Comparison of ENCODE assay signal across 8 mouse cellular contexts in the genomic region with DNA sequence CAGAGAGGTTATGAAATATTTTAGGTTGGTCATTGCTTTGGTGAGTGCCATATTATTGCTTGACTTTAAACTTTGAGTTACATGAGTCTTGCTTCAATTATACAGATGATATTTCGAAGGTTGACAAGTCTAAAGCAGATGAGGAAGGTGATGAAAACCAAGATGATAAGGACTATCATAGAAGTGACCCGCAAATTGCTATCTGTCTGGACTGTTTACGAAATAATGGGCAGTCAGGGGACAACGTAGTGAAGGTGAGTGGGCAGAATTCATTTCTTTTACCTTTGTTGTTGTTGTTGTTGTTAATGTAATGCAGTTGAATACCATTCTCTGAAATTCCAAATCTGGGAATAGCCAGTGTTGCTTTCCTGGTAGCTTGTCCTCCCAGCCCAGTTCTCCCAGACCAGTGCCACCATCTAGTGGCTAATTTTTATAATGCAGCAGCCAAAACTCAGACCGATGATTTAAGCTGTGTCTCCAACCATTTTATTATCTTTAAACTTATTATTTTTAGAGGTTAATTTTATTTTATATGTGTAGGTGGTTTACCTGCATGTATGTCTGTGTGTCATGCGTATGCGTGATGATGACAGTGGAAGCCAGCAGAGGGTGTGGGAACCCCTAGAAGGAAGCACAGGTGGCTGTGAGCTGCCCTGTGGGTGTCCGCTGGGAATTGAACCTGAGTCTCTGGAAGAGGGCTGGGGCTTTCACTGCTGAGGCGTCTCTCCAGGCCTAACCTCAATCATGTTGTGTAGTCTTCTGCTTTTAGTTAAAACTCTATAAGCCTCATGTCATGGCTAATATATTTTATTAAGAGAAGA.
DNase-seq lines count a peak whose midpoint lies in the region; ATAC-seq and TF ChIP-seq lines count a peak whose summit lies in the region.

No protein-coding gene starts in this region.

- no peaks in the 10 kb centered on the region for H3K4me1 ChIP-seq in forebrain, embryonic 11.5 days (replicated peaks; ENCODE audit: control insufficient read depth, insufficient read depth, low read length)
- H3K4me1 ChIP-seq in lung, embryonic 14.5 days (ENCODE audit: insufficient read depth): no peaks in the 10 kb centered on the region

- H3K4me3 ChIP-seq in forebrain, embryonic 11.5 days (ENCODE audit: low read depth, low read length): no peak overlapping the region
- H3K4me3 ChIP-seq in lung, embryonic 14.5 days (ENCODE audit: low read depth, low read length): no peak overlapping the region

- no peaks in the 10 kb centered on the region for H3K9me3 ChIP-seq in forebrain, embryonic 11.5 days (ENCODE audit: control insufficient read depth, low read length)
- no peaks in the 10 kb centered on the region for H3K9me3 ChIP-seq in lung, embryonic 14.5 days (ENCODE audit: low read depth, low read length)

- ATAC-seq in CD4-positive, CD25-positive, alpha-beta regulatory T cell, adult 4 months: no peak
- ATAC-seq in forebrain, embryonic 11.5 days (replicated peaks; ENCODE audit: low FRiP score): peak; percentile 44; the same call in 1 of the 2 replicates
- peak; percentile 21; the same call in 1 of the 2 replicates for ATAC-seq in lung, embryonic 14.5 days (ENCODE audit: insufficient read depth)

- H3K36me3 ChIP-seq in forebrain, embryonic 11.5 days (ENCODE audit: control insufficient read depth, insufficient read depth, low read length): no peaks in the 10 kb centered on the region
- H3K36me3 ChIP-seq in lung, embryonic 14.5 days (ENCODE audit: insufficient read depth): no peaks in the 10 kb centered on the region

- H3K27ac ChIP-seq in forebrain, embryonic 11.5 days (ENCODE audit: low read depth, low read length): no peak overlapping the region
- no peak overlapping the region for H3K27ac ChIP-seq in lung, embryonic 14.5 days (ENCODE audit: low read depth)

- H3K27me3 ChIP-seq in forebrain, embryonic 11.5 days (ENCODE audit: control insufficient read depth, insufficient read depth, low read length): no peaks in the 10 kb centered on the region
- no peaks in the 10 kb centered on the region for H3K27me3 ChIP-seq in lung, embryonic 14.5 days (ENCODE audit: insufficient read depth, low read length)

- peak; percentile 86 for TF ChIP-seq CTCF in lung, embryonic 14.5 days (IDR thresholded peaks at IDR 0.05; ENCODE audit: low read depth)

- no peak overlapping the region for H3K9ac ChIP-seq in forebrain, embryonic 11.5 days (ENCODE audit: low read length)
- no peak overlapping the region for H3K9ac ChIP-seq in lung, embryonic 14.5 days

- no peak overlapping the region for H3K4me2 ChIP-seq in forebrain, embryonic 11.5 days (ENCODE audit: low read depth, low read length, severe bottlenecking)
- no peak overlapping the region for H3K4me2 ChIP-seq in lung, embryonic 14.5 days

- peak; percentile 60 for DNase-seq in CD4-positive, CD25-positive, alpha-beta regulatory T cell, adult 2 months (ENCODE audit: low read depth, low spot score)
- peak; percentile 5 to 28 for DNase-seq in CD8-positive naive resting alpha-beta T cell, adult 2 months (ENCODE audit: low read depth in 2 of 2, low spot score in 2 of 2)
- DNase-seq in c-Kit-positive CD71-negative TER-119-negative erythroid progenitor cells, embryonic 14.5 days (ENCODE audit: low read depth): peak; percentile 22
- no peak for DNase-seq in forebrain, embryonic 11.5 days (ENCODE audit: low spot score)
- peak; percentile 50 for DNase-seq in kidney, postnatal 14 days
- DNase-seq in lung, embryonic 14.5 days: peak; percentile 84
- peak; percentile 32 for DNase-seq in retina, postnatal 7 days (ENCODE audit: low read depth, low spot score)

- 63% methylated on average over 9 of the region's 9 CpGs for WGBS in forebrain, embryonic 11.5 days
- WGBS in lung, embryonic 14.5 days: 43% methylated on average over 9 of the region's 9 CpGs
